Mouse (Mus musculus) thymus, adult 18-20 months (tissue): ENCODE measurements at regions not wholly inside any gene's neighbourhood (a gene's known extent, or its start where the extent isn't known, plus 50 kb on each side); places are given as distances from the start of the nearest gene placed in this dataset.

ENCODE experiments used
- DNase-seq, 2 experiments: peaks; one replicate each; pipeline ENCODE4 v3.0.0; 2022; ENCODE audit warnings: mixed read lengths in 2 of 2

DNA sequence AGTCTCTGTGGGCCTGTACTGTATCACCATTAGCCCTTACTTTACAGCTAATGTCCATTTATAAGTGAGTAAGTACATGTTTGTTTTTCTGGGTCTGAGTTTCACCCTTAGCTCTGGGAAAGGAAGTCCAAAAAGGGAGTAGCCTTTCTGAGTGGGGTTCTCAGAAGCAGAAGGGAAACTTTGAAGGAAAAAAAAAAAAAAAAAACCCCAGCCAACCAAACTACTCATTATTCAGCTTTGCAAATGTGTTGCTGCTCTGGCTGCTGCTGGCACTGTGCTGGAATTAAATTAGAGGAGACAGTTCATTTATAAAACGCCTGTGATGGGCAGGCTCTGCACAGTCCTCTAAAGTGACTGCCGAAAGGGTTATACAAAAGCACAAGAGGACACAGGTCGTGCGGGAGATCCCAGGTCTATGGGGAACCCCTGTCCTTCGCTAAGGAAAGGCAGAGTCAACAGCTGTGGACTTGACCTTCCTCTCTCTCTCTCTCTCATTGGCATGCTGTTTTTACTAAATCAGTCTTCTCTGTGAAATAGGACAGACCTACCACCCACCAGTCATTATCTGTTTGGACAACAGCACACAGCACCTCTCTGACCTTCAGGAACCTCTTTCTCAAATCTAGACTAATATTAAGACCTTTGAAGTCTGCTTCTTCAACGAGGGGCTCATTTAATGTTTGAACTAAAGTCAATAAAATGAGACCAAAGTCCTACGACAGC, 165.4 kb downstream of the Cd47 start:
- DNase-seq: no peak

DNA sequence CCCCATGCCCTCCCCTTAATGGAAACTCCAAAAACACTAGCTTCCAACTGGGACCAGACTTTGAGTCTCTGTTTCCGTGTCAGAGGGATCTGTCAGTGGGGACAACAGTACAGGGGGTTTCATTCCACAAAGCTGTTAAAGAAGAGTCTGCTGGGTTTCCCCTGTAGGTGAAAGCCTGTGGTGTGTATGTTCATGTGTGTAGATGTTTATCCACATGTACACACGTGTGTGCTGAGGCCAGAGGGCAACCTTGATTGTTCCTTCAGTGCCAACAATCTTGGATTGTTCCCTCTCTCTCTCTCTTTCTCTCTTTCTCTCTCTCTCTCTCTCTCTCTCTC, 165.9 kb downstream of the Cd47 start:
- no peak for DNase-seq

DNA sequence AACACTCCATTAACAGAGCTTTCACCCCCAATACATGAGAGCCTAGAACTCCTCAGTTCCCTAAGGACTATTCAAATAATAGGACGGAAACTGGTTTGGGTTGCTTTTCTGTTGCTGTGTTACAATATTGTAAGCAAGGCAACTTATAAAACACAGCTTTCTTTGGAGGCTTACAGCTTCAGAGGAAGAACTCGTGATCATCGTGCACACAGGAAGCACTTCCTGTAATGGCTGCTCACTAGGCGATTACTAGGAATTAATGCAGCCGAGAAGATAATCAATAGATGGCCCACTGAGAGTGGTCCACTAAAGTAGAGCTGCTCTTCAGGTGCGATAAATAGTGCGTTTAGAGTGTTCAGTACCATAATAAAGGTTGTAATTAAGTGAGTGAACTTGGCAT, 166.8 kb downstream of the Cd47 start:
- DNase-seq: no peak

DNA sequence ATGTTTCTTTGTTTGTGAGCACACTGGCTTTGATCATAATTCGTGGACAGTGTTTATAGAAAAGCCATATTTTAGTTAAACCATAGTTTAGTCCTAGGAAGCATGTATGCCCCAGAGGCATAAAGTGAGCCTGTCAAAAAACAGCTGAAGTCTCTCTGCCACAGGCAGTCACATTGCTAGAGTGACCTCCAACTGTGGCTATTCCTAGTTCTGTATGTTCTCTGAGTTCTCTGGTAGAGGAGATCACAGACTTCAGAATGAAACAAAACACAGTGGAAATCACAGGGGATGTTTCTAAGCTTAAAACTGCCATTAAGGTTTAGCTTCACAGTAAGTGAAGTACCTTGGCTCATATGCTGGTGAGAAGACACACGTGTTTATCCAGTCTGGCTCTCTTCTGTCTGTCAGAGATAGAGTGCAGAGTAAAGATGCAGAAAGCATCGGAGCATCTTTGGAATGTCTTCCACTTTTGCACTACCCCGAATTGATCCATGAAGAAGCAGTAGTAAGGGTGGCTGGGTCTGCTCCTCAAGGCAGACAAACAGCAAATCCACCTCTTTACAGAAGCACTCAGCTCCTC, 168.0 kb downstream of the Cd47 start:
- DNase-seq: no peak

DNA sequence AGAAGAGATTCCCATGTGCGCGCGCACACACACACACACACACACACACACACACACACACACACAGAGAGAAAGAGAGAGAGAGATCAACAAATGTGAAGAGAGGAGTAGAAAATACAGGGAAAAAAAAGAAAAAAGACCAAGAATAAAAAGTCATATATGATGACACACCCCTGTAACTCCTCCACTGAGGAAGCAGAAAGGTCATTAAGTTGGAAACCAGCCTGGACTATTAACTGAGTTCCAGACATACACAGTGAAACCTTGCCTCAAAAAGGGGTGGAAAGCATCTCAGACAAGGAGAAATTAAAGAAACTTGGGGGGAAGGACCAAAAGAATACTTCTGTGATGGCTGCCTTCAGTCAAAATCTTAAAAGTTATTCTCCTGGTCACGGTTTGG, 168.7 kb downstream of the Cd47 start:
- DNase-seq: no peak

DNA sequence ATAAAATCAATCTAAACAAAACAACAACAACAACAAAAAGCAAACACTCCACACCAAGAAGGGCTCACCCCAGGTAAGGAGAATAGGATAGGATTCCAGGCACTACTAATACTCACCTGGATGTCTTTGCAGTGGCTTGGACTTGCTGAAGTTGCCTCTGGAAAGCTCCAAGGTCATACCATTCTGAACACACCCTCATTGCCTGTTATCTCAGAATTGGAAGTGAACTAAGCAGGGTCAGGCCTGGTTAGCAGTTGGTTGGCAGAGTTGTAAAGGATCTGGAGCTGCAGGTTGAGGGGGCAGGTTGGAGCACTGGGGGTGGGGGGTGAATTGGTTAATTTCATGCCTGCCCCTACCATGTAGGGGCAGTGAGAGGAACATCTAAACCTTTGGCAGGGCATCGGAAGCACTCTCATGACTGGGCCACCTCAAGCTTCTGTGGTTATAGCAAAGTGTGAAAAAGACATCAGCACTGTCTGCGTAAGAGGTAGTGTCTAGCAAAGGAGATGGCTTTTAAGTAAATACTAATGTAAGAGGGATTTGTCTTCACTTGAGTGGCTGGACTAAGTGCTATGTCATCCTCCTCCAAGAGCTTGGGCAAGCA, 169.5 kb downstream of the Cd47 start:
- DNase-seq: no peak

DNA sequence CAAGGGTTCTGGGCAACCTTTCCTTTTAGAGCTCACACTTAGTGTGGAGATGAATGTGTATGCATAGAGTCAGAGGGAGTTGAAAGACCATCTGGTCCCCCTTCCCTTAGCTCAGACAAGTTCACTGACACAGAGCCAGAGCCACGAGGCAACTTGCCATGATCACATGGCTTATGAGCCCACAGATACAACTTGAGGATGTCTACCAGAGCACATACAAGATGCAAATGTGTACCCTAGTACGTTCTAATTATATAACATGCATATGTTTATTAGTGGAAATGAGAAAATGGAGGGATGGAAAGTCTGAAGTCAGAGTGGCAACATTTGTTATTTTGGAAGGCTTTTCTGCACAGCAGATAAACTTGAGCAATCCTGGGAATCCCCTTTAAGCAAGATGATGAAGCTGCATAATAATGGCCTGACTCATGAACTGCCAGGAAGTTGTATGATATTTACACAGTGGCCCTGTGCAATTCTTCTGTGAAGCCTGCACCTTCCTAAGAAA, 170.0 kb downstream of the Cd47 start:
- DNase-seq: no peak

DNA sequence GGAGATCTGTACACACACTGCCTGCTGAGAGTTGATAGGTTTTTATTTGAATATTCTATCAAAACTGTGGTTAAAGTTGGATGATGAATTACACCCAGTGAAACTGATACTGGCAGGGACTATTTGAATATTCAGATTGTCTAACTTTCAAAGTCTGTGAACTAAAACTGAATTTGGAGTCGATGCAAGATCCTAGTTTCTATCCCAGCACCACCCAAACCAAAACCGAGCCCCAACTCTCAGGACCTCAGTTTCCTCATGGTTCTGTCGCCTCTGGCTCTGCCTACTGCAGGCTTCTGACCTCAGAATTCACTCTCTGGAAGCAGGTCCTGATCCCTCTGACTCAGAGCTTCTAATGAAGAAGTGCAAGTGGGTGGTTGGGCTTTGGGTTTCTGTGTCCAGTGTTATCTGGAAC, 170.8 kb downstream of the Cd47 start:
- no peak for DNase-seq

DNA sequence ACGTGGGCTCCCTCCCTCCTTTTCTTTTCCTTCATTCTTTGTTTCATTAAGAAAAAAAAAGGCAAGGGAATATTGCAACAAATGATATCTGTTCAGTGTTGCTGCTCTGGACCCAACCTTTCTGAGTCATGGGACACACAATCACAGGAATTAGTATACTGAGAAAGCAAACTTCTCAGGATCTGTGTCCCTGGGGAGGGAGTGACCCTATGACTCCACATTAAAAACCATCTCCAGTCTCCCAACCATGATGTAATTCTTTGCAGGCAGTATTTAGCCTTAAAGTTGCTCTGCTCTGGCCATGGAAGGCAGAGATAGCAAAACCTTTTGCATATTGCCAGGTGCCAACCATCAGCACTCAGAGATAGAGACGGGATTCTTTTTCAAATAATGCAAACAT, 176.9 kb downstream of the Cd47 start:
- DNase-seq: no peak

DNA sequence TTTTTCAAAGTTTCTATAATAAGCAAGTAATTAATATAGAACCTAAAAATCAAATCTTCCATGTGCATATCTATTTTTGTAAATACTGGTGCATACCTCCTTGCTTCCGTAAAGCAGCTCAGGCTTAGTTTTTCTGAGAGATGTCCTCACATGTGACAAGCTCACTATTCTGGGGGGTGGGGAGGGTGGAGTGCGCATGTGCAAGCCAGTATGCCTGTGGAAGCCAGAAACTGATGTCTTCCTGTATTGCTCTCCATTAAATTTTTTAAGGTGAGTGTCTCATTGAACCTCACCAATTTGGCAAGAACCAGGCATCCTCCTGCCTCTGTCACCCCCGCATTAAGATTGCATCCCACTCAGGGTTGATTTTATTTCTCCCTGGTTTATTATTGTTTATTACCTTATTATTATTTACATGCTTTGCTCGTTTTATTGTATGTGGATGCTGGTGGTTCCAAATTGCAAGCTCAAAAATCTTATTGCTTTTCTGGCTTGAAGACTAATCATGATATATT, 179.2 kb downstream of the Cd47 start:
- no peak for DNase-seq

DNA sequence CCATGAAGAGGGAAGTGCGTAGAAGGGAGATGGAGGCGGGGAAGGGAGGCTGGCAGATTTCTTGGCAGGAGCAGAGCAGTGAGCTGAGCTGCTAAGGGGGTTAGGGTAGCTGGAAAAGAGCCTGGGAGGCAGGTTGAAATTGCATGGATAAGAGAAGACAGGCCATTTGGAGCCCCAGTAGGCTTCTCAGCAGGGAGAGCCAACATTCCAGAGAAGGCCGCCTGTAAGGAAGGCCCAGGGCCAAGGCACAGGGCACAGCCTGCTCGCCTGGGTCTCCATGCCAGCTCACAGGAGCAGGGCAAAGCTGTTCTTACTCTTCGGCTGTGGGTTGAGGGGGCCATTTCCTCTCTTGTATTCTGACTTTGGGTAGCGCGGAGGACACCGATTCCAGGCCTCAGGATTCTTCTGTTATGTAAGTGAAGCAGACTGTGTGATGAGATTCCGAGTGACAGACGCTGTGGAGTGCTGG, 179.9 kb downstream of the Cd47 start:
- DNase-seq: no peak

DNA sequence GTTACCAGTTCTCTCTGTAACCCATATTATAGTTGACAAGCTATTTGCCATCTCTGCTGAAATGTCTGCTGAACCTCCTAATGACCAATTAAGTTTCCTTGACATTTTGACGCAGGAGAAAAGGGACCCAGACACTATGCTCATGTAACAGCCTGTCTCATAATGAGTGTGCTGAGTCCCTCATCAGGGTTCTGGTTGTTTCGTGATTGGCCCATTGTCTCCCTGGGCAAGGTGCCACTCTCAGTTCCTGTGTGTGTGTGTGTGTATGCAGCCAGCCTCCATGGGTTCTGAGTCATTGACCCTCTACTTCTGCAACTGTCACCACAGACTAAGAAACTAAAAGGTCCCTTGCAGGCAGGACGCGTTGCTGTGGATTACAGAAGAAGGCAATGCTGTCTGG, 181.8 kb downstream of the Cd47 start:
- no peak for DNase-seq

DNA sequence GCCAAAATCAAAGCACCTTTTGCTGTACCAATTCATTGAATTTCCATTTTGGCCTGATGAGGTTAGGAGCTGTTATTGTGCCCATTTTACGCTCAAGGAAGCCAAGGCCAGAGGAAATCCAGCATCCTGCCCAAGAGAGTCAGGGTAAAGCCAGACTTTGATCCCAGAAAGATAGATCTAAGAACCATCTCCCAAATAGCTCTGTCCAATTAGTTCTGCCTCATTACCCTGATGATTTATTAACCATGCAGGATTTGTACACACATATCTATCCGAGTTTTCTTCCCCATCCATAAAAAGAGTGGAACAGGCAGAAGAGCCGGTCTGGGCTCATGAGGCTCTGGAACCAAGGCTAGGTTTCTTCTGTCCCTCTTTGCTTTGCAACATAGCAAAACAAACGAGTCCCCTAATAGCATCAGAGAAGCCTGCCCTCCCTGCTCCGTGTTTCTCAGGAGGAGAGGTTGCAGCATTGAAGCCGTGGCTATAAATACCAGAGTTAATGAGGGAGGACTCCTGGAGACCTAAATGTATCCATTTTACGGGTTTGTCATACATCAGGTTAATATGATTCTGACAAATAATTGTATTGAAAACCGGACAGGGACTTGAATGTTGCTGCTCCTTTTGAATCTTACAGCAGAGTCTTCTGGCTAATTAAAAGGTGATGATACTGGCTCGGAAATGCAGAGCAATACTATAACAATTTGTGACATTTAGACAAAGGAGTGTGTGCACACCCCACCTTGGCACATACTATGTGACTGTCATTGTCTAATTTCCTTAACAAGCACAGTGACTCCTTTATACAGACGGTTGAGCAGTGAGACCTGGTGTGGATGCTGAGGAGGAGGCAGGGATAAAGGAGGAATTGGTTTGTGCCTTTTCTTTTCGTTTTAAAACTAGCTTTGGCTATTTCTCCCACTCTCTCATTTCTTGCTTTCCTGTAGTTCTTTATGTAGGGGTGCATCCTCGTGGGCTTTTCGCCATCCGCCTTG, 185.0 kb downstream of the Cd47 start:
- DNase-seq: no peak

DNA sequence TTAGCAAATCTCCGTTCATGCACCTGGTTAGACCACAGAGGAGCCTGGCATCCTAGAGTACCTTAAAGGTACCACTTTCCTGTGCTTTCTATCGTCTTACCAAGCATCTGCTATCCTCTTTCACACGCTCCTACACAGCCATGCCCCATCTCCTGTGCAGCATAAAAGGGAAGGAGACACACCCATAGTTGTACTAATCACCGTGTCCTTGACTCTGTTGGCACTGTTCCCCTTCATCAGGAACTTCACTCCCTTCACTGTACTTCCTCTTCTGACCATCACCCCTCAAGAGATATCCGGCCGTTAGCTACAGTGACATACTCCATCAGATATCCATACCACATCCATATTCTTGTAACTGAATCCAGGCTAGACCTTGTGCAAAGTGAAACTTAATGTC, 186.6 kb downstream of the Cd47 start:
- no peak for DNase-seq

DNA sequence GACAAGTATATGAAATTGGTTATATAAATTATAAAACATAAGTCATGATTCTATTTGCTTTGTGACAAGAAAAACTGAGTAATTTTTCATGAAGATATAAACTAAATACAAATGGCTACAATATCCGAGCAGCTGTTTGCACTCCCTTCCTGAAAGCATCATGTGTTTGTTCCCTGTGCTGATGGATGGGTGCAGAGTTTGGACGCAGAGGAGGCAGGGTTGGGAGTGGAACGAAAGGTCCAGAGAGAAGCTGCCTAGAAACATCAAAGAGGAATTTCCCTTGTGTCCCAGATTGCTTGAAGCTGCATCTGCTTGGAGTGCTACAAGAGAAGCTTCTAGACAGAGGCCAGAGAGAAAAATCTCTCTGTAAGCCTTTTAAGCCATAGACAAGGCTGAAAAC, 195.5 kb downstream of the Cd47 start:
- DNase-seq: no peak

DNA sequence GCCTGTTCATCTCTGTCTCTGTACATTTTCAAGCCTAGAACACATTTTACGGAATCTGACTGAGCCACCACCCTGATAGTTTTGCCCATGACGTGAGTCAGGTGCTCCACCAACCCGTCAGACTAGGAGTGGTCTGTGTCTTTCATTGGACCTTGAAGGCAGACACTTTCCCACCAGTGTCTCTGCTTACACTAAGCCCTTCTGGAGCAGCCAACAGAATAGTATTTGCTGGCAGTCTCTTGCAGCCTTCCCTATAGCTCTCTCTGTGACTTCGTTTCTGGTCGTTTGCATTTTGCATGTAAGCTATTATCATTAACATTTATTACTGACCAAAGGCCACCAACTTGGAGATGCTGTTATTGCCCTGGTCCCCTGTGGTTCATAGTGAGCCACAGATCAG, 196.3 kb downstream of the Cd47 start:
- no peak for DNase-seq

DNA sequence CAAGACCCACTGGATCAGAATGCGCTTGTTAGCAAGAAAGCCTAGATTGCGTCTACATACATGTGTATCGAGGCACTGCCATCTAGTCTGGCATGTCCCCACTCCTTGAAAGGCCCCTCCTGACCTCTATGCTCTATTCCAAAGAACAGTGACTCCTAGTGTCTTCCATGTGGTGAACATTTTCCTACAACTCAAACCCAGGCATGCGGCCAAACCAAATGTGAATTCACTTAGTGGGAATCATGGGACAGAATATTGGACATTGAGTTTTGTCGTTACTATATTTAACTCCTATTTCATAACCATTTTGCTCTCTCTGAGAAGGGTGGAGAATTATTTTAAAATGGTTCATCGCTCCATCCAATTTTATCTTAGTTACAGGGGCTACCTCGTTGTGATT, 196.7 kb downstream of the Cd47 start:
- no peak for DNase-seq

DNA sequence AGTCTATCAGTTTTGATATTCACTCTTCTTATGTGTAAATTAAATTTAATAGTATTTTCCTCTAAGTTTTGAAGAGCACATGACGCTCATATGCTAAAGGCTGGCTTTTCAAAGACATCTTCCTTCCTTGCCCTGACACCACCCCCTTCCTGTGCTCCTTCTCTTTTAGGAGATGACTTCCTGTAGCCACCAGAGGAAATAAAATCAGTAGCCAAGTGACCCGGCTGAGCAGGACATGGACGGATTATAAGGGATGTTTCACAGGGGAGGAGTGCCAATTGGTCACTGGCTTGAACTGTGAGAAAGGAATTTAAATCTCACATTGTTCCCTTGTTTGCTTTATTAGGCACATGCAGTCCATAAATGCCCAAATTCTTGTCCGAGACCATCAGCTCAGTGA, 200.5 kb downstream of the Cd47 start:
- DNase-seq: no peak

DNA sequence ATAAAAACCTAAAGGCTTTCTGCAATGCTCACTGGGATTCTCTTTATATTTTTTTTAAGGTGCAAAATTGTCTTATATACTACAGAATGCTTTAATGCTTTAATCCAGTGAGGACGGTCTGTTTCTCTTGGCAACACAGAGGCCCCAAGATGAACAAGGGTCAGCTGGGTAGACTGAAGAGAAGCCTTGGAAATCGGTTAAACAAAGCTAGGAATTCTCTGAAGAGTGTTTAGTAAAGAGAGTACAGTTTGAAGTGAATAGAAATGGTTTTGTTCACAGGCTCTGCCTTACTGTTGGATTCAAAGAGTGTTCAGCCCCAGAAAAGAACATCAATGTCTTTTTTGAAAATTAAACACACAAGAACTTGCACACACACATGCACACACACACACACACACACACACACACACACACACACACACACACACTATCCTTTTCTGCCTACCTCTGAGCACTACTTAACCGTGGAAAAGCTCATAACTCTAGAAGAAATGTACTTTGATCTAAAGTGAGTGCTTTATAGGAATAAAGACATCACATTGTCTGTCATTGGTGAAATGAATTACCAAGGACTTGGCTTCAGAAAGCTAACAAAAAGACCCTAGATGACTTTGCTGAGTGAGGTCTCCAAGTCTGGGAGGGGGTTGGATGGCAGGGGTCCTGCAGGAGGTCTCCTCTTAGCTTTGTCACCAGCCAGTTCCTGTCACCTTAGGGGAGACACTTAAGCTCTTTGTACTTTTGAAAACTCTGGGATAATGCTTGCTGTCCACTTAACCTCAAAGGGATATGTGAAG, 201.5 kb downstream of the Cd47 start:
- DNase-seq: no peak

DNA sequence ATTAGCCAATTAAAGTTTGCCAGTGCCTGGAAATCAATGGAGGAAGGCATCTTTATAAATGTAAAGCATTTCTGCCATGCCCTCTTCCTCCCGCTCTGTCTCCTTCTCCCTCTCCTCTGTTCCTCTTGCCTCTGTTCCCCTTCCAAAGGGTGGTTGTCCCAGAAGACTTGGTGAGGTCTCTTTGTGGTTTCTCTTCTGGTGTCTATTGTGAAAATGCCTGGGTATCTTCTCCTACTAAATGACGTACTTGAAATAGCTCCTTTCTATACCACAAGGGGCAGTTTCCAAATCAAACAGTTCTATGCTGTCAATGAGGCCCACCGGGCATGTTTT, 202.1 kb downstream of the Cd47 start:
- DNase-seq: no peak

DNA sequence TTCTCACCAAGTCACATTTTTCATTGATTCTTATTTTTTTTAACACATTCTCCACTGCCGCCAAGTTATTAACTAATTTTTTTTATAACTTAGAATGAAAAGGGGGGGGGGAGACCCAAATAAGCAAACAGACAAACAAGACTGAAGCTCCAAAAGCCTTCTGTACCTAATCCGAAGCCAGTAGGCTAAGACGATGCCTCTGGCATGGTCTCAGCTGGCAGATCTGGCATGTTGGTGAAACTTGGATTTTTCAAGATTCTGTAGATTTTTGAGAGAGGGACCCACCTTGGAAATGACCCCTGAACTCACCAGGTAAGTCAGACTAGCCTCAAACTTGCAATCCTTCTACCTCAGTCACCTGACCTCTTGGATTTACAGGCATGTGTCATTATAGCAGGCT, 208.7 kb downstream of the Cd47 start:
- no peak for DNase-seq

DNA sequence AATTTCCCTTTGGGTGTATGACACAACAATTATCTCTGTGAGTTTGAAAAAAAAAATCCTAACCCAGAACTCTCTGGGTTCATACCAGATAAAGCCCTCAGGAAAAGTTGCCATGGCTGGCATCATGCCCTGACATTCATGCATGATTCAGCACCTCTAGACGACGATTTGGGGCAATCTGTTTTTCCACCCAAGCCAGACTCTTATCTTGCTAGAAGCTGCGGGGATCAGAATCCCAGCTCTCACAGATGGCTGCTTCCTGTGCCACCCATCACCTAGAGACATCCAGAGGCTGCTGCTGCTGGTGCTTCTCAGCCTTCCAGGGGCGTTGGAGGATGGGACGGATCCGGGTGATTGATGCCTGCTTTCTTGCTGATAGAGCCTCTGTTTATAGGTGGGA, 209.2 kb downstream of the Cd47 start:
- no peak for DNase-seq
